Mouse (Mus musculus): ENCODE results near the gene Nxpe5.

Nxpe5 gene

DNA sequence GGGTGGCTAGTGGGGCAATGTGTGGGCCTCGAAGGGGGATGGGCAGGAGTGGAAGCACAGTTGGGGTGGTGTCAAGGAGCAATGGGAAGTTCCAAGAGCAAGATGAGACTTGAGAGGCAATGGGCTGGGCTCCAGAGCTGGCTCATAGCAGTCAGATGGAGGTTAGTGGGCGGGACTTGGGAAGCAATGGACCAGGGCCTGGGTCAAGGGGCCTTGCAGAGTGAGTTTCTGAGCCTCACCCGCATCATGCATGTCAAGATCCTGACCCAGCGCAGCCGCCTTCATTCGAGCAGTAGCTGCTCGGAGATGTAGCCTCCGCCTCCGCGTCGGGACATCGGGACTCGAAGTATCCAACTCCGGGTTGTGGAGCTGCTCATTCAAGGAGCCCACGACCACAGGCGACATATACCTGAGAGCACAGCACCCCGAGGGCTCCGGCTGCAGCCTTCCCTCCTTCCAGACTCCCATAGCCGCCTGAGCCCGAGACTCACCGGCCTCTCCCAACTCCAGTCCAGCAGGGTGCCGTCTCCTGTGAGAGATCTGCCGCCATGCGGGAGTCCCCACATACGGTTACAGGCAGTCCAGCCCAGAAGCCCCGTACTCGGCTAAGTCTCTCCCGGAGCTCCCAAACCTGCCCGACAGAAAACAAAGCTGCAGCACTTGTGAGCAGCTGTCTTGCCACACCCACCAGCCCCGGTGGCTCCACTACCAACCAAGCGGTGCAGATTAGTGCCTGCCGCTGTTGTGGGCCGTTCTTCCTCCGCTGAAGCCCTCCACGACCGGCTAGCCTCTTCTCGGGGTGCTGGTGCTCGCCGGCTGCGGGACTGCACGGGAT lies 49.7 kb downstream of the Nxpe5 start:
- in situ Hi-C loops (cut with MseI, MboI): no loop called here

- in situ Hi-C loops (cut with MseI, MboI): no loop called here
These were observed 52.3 kb downstream of the Nxpe5 start for GRCm38 (mm10) chr5:138277994-138278393.

DNA sequence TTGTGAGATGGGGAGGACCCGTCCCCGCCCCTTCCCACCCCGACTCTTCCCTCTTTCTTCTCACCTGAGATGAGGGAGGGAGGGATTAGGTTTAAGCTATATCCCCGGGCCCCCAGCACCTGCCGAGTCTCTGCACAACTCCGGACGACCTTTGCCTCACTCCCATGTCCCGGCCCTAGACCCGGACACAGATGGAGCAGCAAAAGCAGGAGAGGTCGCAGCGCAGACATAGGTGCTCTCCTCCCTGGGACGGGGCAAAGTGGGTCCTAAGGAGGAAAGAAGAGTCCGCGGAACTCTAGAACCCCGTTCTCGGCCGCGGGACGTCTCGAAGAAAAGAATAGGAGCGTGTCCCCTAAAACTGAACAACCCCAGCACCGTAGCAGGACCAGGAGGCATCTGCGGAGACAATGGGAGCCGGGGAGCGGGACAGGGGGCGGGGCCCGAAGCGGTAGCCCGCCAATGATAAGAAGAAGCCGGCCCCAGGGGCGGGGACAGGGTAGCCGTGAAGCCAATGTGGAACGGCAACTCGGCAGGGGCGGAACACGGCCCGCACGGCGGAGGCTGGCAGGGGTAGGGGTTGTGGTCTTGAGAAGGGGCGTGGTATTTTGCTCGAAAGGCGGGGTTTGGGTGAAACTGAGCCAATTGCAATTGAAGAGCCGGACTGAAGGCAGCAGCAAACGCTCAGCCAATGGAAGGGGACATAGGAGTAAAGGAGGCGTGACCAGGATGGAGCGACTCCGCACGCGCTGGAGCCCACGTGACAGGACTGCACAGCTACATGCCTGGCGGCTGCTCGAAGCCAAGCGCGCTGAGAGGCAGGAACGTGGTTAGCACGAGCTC lies 54.1 kb downstream of the Nxpe5 start, which contains the start of the genes Gm43720, Gpc2 and Stag3:
TSS of gene Gm43720 (minus strand) at position 374 of the 840 bp plus-strand sequence.
TSS of gene Gpc2 (minus strand) at position 421 of the 840 bp plus-strand sequence.
TSS of gene Stag3 (plus strand) at position 656 of the 840 bp plus-strand sequence.
- in situ Hi-C loops (cut with MseI, MboI): loop anchor here in 1 of 2 experiments (10.0 kb wide), 1 partner anchor 175 kb away; no protein-coding TSS in a partner anchor

DNA sequence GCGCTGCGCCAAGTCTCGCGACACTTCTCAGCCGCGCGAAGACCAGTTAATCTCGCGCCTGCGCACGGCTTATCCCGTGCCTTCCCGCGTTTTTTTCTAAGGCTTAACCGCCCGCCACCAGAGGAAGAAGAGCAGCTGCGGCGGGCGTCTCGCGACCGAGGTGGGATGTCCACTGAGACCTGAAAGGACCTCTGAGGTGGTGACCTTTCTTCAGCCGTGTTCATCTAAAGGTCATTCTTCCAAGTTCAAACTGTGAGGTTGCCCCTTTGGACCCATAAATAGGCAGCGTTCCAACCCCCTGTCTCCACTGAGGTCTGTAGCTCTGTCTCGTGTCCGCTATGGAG lies 54.7 kb downstream of the Nxpe5 start:
- in situ Hi-C loops (cut with MseI, MboI): loop anchor here in 1 of 2 experiments (10.0 kb wide), 1 partner anchor 174 kb away; no protein-coding TSS in a partner anchor

- in situ Hi-C loops (cut with MseI, MboI): loop anchor here in 1 of 2 experiments (10.0 kb wide), 1 partner anchor 174 kb away; no protein-coding TSS in a partner anchor
These were observed 55.1 kb downstream of the Nxpe5 start for GRCm38 (mm10) chr5:138280829-138281228.

DNA sequence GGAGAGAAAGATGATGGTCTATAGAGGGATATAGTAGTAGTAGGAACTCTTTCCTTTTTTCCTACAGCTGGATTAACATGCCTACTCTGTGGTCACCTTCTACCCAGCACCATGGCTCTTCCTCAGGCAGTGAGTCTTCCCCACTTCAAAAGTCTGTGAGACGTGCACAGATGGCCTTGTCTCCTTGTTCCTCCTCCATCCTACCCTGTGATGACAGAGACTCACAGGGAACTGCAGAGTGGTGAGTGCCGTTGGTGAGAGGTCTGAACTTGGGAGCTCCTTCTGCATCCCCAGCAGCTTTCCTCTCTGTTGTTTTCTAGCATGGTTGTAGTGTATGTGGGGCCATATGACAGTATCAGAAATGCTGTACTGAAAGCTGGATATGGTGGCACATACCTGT lies 56.1 kb downstream of the Nxpe5 start:
- in situ Hi-C loops (cut with MseI, MboI): loop anchor here in 1 of 2 experiments (10.0 kb wide), 1 partner anchor 173 kb away; no protein-coding TSS in a partner anchor

- in situ Hi-C loops (cut with MseI, MboI): loop anchor here in 1 of 2 experiments (10.0 kb wide), 1 partner anchor 171 kb away; no protein-coding TSS in a partner anchor
These were observed 57.8 kb downstream of the Nxpe5 start for GRCm38 (mm10) chr5:138283540-138283939.

- in situ Hi-C loops (cut with MseI, MboI): loop anchor here in 1 of 2 experiments (10.0 kb wide), 1 partner anchor 167 kb away; no protein-coding TSS in a partner anchor
These were observed 62.2 kb downstream of the Nxpe5 start for GRCm38 (mm10) chr5:138287861-138288260.

GRCm38 (mm10) chr5:138291638-138292037 lies 65.9 kb downstream of the Nxpe5 start:
- in situ Hi-C loops (cut with MseI, MboI): no loop called here

- in situ Hi-C loops (cut with MseI, MboI): no loop called here
These were observed 68.5 kb downstream of the Nxpe5 start for GRCm38 (mm10) chr5:138294158-138294557.

DNA sequence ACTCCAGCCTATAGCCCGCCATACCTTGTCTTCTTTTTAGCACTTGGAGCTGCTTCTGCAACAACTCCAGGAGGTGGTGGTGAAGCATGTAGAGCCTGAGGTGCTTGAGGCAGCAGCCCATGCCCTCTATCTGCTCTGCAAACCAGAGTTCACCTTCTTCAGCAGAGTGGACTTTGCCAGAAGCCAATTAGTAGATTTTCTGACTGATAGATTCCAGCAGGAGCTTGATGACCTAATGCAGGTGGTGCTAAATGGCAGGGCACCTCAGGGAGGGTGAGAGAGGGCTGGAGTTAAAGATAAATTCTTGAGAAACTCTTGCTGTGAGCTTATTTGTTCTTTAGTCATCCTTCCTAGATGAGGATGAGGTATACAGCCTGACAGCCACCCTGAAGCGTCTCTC lies 73.9 kb downstream of the Nxpe5 start:
- in situ Hi-C loops (cut with MseI, MboI): no loop called here

Data from mouse trophoblast stem cell (cell line).